Mouse (Mus musculus) thymus, adult 2 months (tissue): ENCODE data around the gene Sptlc2.

Experiments
- CTCF ChIP-seq: fragments of 200-500 bp; IDR thresholded peaks from 2 replicates; pipeline ENCODE4 v1.5.1; 2012; ENCODE audit warnings: mild to moderate bottlenecking, control low read depth, low read length, moderate library complexity, borderline replicate concordance; ENCODE audit not compliant: control insufficient read depth, poor library complexity, insufficient read depth; ENCODE audit errors: extremely low read depth
- POLR2A ChIP-seq: fragments of 200-500 bp; IDR thresholded peaks from 2 replicates; pipeline ENCODE4 v1.6.1; 2012; ENCODE audit warnings: mild to moderate bottlenecking, low read length, control low read depth, moderate library complexity; ENCODE audit not compliant: control insufficient read depth, poor library complexity, insufficient read depth; ENCODE audit errors: extremely low read depth

DNA sequence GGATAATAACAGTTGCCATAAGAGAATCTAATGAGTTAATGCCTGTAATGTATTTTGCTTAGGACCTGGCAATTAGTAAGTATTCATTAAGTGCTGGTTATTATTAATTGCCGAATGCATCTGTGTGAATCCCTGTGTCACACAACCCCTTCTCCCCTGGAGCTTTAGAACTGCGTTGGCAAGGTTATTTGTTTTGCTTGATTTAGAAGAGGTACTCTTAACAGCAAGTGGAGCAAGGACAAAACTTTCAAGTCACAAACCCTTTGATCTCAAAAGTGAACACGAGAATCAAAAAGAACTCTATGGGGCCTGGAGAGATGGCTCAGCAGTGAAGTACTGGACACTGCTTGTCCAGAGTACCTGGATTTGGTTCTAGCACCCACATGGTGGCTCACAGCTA lies 1.1 kb upstream of the Sptlc2 start:
- no peak for TF ChIP-seq CTCF
- no peak for TF ChIP-seq POLR2A
